Mouse (Mus musculus) megakaryocyte, adult 5-6 weeks (primary cell): ENCODE results near the gene 4930451I11Rik. TPM values are rescaled to one million over a fixed set of nuclear protein-coding genes. Genes with fewer than 3 reads are reported as not detected.

Experiments used
- ATAC-seq: 2 replicates; pipeline ENCODE4 v1.8.0; 2016; ENCODE audit warnings: mild to moderate bottlenecking, inconsistent platforms; ENCODE audit not compliant: poor library complexity, severe bottlenecking
- total RNA-seq, 2 experiments: library from RNA; stranded (forward) in 1 of 2; stranded (reverse) in 1 of 2; fragments of 153-499, 151-499 nt in 1 of 2; fragments of 221-1000, 200-1000 nt in 1 of 2; gene quantifications; 2 replicates each; pipeline versions ENCODE4 v1.2.3 to v1.2.4; 2015 to 2017

The 4930451I11Rik gene
- total RNA-seq (2015), result not detected in 2 replicates
- not detected in 2 replicates for total RNA-seq (2017)

- no peak for ATAC-seq
Observed at GRCm38 (mm10) chr7:126831539-126831938, at the start of gene 4930451I11Rik. Gene 4930451I11Rik (minus strand): TSS chr7:126831639.

- no peak for ATAC-seq
Observed at GRCm38 (mm10) chr7:126881040-126881439, 49.6 kb upstream of the 4930451I11Rik start.

- no peak for ATAC-seq
Observed at GRCm38 (mm10) chr7:126877239-126877638, 45.8 kb upstream of the 4930451I11Rik start.

GRCm38 (mm10) chr7:126870520-126870891 lies 39.1 kb upstream of the 4930451I11Rik start:
- no peak for ATAC-seq

GRCm38 (mm10) chr7:126869780-126870519 lies 38.5 kb upstream of the 4930451I11Rik start:
- no peak for ATAC-seq

- no peak for ATAC-seq
Observed at GRCm38 (mm10) chr7:126868003-126868402, 36.6 kb upstream of the 4930451I11Rik start.

- ATAC-seq, result no peak
Observed at GRCm38 (mm10) chr7:126867534-126867933, 36.1 kb upstream of the 4930451I11Rik start.

- no peak for ATAC-seq
Observed at GRCm38 (mm10) chr7:126863791-126864190, 32.4 kb upstream of the 4930451I11Rik start.

GRCm38 (mm10) chr7:126862147-126862784 lies 30.8 kb upstream of the 4930451I11Rik start, which contains the start of gene Ino80e:
Gene Ino80e (minus strand): TSS chr7:126862377.
- ATAC-seq, result peak; percentile 60

GRCm38 (mm10) chr7:126861429-126862130 lies 30.1 kb upstream of the 4930451I11Rik start, which contains the start of gene Hirip3:
Gene Hirip3 (plus strand): TSS chr7:126861972.
- peak; percentile 92 for ATAC-seq

GRCm38 (mm10) chr7:126860987-126861386 lies 29.5 kb upstream of the 4930451I11Rik start:
- no peak for ATAC-seq

- ATAC-seq, result no peak
Observed at GRCm38 (mm10) chr7:126856741-126857420, 25.4 kb upstream of the 4930451I11Rik start.

- no peak for ATAC-seq
Observed at GRCm38 (mm10) chr7:126855641-126856040, 24.2 kb upstream of the 4930451I11Rik start.

GRCm38 (mm10) chr7:126853454-126853853 lies 22.0 kb upstream of the 4930451I11Rik start:
- ATAC-seq, result no peak

GRCm38 (mm10) chr7:126851192-126851591 lies 19.8 kb upstream of the 4930451I11Rik start:
- no peak for ATAC-seq

- ATAC-seq, result no peak
Observed at GRCm38 (mm10) chr7:126850161-126850560, 18.7 kb upstream of the 4930451I11Rik start.

GRCm38 (mm10) chr7:126848794-126849193 lies 17.4 kb upstream of the 4930451I11Rik start:
- no peak for ATAC-seq

- no peak for ATAC-seq
Observed at GRCm38 (mm10) chr7:126847421-126848398, 16.3 kb upstream of the 4930451I11Rik start.

GRCm38 (mm10) chr7:126847116-126847420 lies 15.6 kb upstream of the 4930451I11Rik start, which contains the start of gene Doc2a:
Gene Doc2a (plus strand): TSS chr7:126847416.
- no peak for ATAC-seq

GRCm38 (mm10) chr7:126845516-126845915 lies 14.1 kb upstream of the 4930451I11Rik start:
- no peak for ATAC-seq
